Mouse (Mus musculus): ENCODE results near the gene U2af2.
"Not testable (repeated sequence)": the region's sequence is repeated elsewhere in the genome, so short reads cannot be mapped to it uniquely, and the experiment has no call there.

U2af2 gene

GRCm38 (mm10) chr7:5073586-5073985, 11.6 kb downstream of the U2af2 start:
- DNase-seq (ENCODE audit: low read depth, low spot score): no peak

- no peak for DNase-seq (ENCODE audit: low read depth, low spot score)
Measured at GRCm38 (mm10) chr7:5074984-5075383, 13.0 kb downstream of the U2af2 start.

- DNase-seq (ENCODE audit: low read depth, low spot score): no peak
Measured at GRCm38 (mm10) chr7:5076931-5077330, 15.0 kb downstream of the U2af2 start.

- not testable (repeated sequence) for DNase-seq (ENCODE audit: low read depth, low spot score)
Measured at GRCm38 (mm10) chr7:5079365-5080009, 17.5 kb downstream of the U2af2 start.

GRCm38 (mm10) chr7:5080010-5080751, 18.2 kb downstream of the U2af2 start, which contains the start of gene Epn1:
Epn1 (plus strand) TSS chr7:5080235.
- peak; percentile 95 for DNase-seq (ENCODE audit: low read depth, low spot score)

GRCm38 (mm10) chr7:5080815-5081214, 18.9 kb downstream of the U2af2 start:
- DNase-seq (ENCODE audit: low read depth, low spot score): no peak

GRCm38 (mm10) chr7:5081241-5081640, 19.3 kb downstream of the U2af2 start:
- DNase-seq (ENCODE audit: low read depth, low spot score): no peak

- DNase-seq (ENCODE audit: low read depth, low spot score): no peak
Measured at GRCm38 (mm10) chr7:5081939-5082338, 20.0 kb downstream of the U2af2 start.

GRCm38 (mm10) chr7:5083325-5084105, 21.6 kb downstream of the U2af2 start:
- DNase-seq (ENCODE audit: low read depth, low spot score): no peak

- no peak for DNase-seq (ENCODE audit: low read depth, low spot score)
Measured at GRCm38 (mm10) chr7:5085512-5085911, 23.6 kb downstream of the U2af2 start.

- DNase-seq (ENCODE audit: low read depth, low spot score): no peak
Measured at GRCm38 (mm10) chr7:5086921-5087440, 25.0 kb downstream of the U2af2 start.

- DNase-seq (ENCODE audit: low read depth, low spot score): no peak
Measured at GRCm38 (mm10) chr7:5087886-5088285, 25.9 kb downstream of the U2af2 start.

- DNase-seq (ENCODE audit: low read depth, low spot score): no peak
Measured at GRCm38 (mm10) chr7:5089853-5090252, 27.9 kb downstream of the U2af2 start.

GRCm38 (mm10) chr7:5091008-5091728, 29.2 kb downstream of the U2af2 start:
- no peak for DNase-seq (ENCODE audit: low read depth, low spot score)

- no peak for DNase-seq (ENCODE audit: low read depth, low spot score)
Measured at GRCm38 (mm10) chr7:5092381-5092780, 30.4 kb downstream of the U2af2 start.

GRCm38 (mm10) chr7:5092831-5093510, 31.0 kb downstream of the U2af2 start:
- no peak for DNase-seq (ENCODE audit: low read depth, low spot score)

- DNase-seq (ENCODE audit: low read depth, low spot score): no peak
Measured at GRCm38 (mm10) chr7:5098769-5099168, 36.8 kb downstream of the U2af2 start.

GRCm38 (mm10) chr7:5099796-5100195, 37.9 kb downstream of the U2af2 start:
- DNase-seq (ENCODE audit: low read depth, low spot score): no peak

GRCm38 (mm10) chr7:5101066-5101663, 39.2 kb downstream of the U2af2 start:
- no peak for DNase-seq (ENCODE audit: low read depth, low spot score)

- DNase-seq (ENCODE audit: low read depth, low spot score): no peak
Measured at GRCm38 (mm10) chr7:5102564-5102963, 40.6 kb downstream of the U2af2 start.
